Mouse (Mus musculus) myocyte (in vitro differentiated cells): ENCODE results near the gene Kif14. TPM values are rescaled to one million over a fixed set of nuclear protein-coding genes. Genes with fewer than 3 reads are reported as not detected.

Experiments
- H3K27me3 ChIP-seq: one replicate; pipeline ENCODE4 v1.6.1; 2011; ENCODE audit not compliant: control insufficient read depth, insufficient read depth, insufficient read length
- H3K36me3 ChIP-seq: one replicate; pipeline ENCODE4 v1.6.1; 2011; ENCODE audit not compliant: control insufficient read depth, insufficient read depth
- H3K4me2 ChIP-seq: one replicate; pipeline ENCODE4 v1.6.1; 2011; ENCODE audit warnings: low read depth, control low read depth
- H3K4me3 ChIP-seq: one replicate; pipeline ENCODE4 v1.5.1; 2011; ENCODE audit warnings: mild to moderate bottlenecking, control low read depth, moderate library complexity
- H3K79me2 ChIP-seq: one replicate; pipeline ENCODE4 v1.6.1; 2011; ENCODE audit not compliant: control insufficient read depth, insufficient read depth
- H3ac ChIP-seq: one replicate; pipeline ENCODE4 v1.6.1; 2011; ENCODE audit not compliant: control insufficient read depth, insufficient read length
- CEBPB ChIP-seq: IDR thresholded peaks from 2 replicates; pipeline ENCODE4 v1.6.1; 2011; ENCODE audit warnings: mild to moderate bottlenecking, moderate library complexity; ENCODE audit not compliant: poor library complexity, insufficient read depth, severe bottlenecking
- E2F4 ChIP-seq: IDR thresholded peaks from one replicate; pipeline ENCODE4 v1.6.1; 2011; ENCODE audit warnings: mild to moderate bottlenecking, control low read depth, moderate library complexity; ENCODE audit not compliant: insufficient read depth
- MAX ChIP-seq: IDR thresholded peaks from one replicate; pipeline ENCODE4 v1.6.1; 2011; ENCODE audit warnings: low read depth, mild to moderate bottlenecking, control low read depth
- MYOD1 ChIP-seq, 3 experiments: IDR thresholded peaks; one replicate each; pipeline ENCODE4 v1.6.1; 2011; ENCODE audit warnings: control low read depth in 2 of 3, low read depth in 2 of 3, mild to moderate bottlenecking in 2 of 3, moderate library complexity in 1 of 3; ENCODE audit not compliant: insufficient read length in 2 of 3, control insufficient read depth in 1 of 3
- MYOG ChIP-seq, 3 experiments: IDR thresholded peaks; one replicate each; pipeline ENCODE4 v1.6.1; 2011; ENCODE audit warnings: control low read depth in 2 of 3, low read depth in 2 of 3, mild to moderate bottlenecking in 2 of 3; ENCODE audit not compliant: insufficient read length in 2 of 3, control insufficient read depth in 1 of 3, insufficient read depth in 1 of 3
- POLR2A ChIP-seq: IDR thresholded peaks from one replicate; pipeline ENCODE4 v1.6.1; 2011; ENCODE audit warnings: low read depth, mild to moderate bottlenecking, control low read depth, moderate library complexity; ENCODE audit not compliant: insufficient read length
- POLR2AphosphoS2 ChIP-seq: IDR thresholded peaks from one replicate; pipeline ENCODE4 v1.6.1; 2011; ENCODE audit warnings: low read depth, control low read depth; ENCODE audit not compliant: insufficient read length
- REST ChIP-seq: IDR thresholded peaks from one replicate; pipeline ENCODE4 v1.6.1; 2011; ENCODE audit warnings: mild to moderate bottlenecking, control low read depth, moderate library complexity; ENCODE audit not compliant: insufficient read depth, insufficient read length
- SRF ChIP-seq: IDR thresholded peaks from one replicate; pipeline ENCODE4 v1.6.1; 2011; ENCODE audit warnings: low read depth; ENCODE audit not compliant: control insufficient read depth, insufficient read length
- TCF12 ChIP-seq: IDR thresholded peaks from one replicate; pipeline ENCODE4 v1.6.1; 2011; ENCODE audit warnings: mild to moderate bottlenecking, control low read depth; ENCODE audit not compliant: poor library complexity, insufficient read depth, severe bottlenecking
- TCF3 ChIP-seq: IDR thresholded peaks from one replicate; pipeline ENCODE4 v1.6.1; 2011; ENCODE audit warnings: low read depth, control low read depth; ENCODE audit not compliant: insufficient read length
- USF1 ChIP-seq: IDR thresholded peaks from one replicate; pipeline ENCODE4 v1.6.1; 2011; ENCODE audit warnings: low read depth, mild to moderate bottlenecking, control low read depth, moderate library complexity
- polyA plus RNA-seq: library from polyadenylated mRNA; unstranded; fragments of >200 nt; fragmentation: generic; extraction: Trizol; gene quantifications from one replicate; pipeline ENCODE4 v1.2.1, GENCODE M21; 2012; ENCODE audit warnings: missing spikeins

The Kif14 gene
- polyA plus RNA-seq, 1 experiment, result 1.9 TPM

DNA sequence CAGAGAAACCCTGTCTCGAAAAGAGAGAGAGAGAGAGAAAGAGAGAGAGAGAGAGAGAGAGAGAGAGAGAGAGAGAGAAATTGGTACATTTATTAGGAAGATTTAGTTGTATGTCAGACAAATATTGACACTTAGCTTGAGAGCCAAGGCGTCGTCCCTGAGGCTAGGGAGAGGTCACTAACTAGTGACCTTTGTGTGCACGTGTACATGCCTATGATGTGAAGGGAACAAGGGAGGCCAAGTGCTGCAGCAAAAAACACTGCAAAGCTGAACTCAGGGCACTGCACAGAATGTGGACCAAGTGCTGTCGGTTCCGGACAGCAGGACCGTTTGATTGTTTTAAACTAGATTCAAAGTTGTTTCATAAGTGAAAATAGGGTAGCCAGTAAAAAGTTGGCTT lies 25.4 kb upstream of the Kif14 start:
- H3K36me3 ChIP-seq, result no peaks in the 10 kb centered on the region
- H3ac ChIP-seq, result no peak overlapping the region
- no peak overlapping the region for H3K4me3 ChIP-seq
- H3K79me2 ChIP-seq, result no peaks in the 10 kb centered on the region
- no peak overlapping the region for H3K4me2 ChIP-seq
- no peaks in the 10 kb centered on the region for H3K27me3 ChIP-seq
- TF ChIP-seq TCF12 (no peak), CEBPB (no peak), MYOG (IDR thresholded peaks at IDR 0.05; ENCODE audit: control insufficient read depth in 1 of 3, insufficient read depth in 1 of 3, insufficient read length in 2 of 3, low read depth in 2 of 3) (no peak), TCF3 (no peak), SRF (no peak), POLR2AphosphoS2 (no peak), MAX (no peak), USF1 (no peak), POLR2A (no peak), MYOD1 (IDR thresholded peaks at IDR 0.05; ENCODE audit: control insufficient read depth in 1 of 3, insufficient read length in 2 of 3, low read depth in 2 of 3) (no peak), REST (no peak), E2F4 (no peak)

DNA sequence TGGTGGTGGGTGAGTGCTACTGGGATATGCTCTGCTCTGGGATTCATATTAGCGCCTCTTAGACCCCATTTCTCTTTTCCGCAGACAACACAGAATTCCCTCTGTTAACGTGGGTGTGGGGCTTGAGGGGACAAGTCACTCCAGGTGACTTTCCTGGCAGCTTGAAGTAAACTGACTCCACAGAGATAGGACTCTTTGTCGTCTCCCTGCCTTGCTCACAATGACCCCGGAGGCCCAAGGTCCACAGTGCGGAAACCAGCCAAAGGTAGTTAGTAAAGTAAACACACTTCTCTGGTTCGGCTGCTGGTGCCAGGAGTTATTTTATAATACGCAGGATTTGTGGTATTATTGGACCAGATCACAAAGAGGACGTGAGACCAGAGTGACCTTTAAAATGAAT lies 23.3 kb upstream of the Kif14 start:
- no peak overlapping the region for H3K4me2 ChIP-seq
- no peaks in the 10 kb centered on the region for H3K36me3 ChIP-seq
- H3K79me2 ChIP-seq, result no peaks in the 10 kb centered on the region
- no peaks in the 10 kb centered on the region for H3K27me3 ChIP-seq
- H3ac ChIP-seq, result no peak overlapping the region
- H3K4me3 ChIP-seq, result no peak overlapping the region
- TF ChIP-seq TCF3, result no peak
- TF ChIP-seq POLR2AphosphoS2, result no peak
- no peak for TF ChIP-seq E2F4
- TF ChIP-seq SRF, result no peak
- no peak for TF ChIP-seq TCF12
- TF ChIP-seq MAX, result no peak
- no peak for TF ChIP-seq USF1
- no peak for TF ChIP-seq REST
- TF ChIP-seq POLR2A, result no peak
- TF ChIP-seq MYOG (IDR thresholded peaks at IDR 0.05; ENCODE audit: control insufficient read depth in 1 of 3, insufficient read depth in 1 of 3, insufficient read length in 2 of 3, low read depth in 2 of 3), result no peak
- TF ChIP-seq MYOD1 (IDR thresholded peaks at IDR 0.05; ENCODE audit: control insufficient read depth in 1 of 3, insufficient read length in 2 of 3, low read depth in 2 of 3), result no peak
- TF ChIP-seq CEBPB, result no peak

DNA sequence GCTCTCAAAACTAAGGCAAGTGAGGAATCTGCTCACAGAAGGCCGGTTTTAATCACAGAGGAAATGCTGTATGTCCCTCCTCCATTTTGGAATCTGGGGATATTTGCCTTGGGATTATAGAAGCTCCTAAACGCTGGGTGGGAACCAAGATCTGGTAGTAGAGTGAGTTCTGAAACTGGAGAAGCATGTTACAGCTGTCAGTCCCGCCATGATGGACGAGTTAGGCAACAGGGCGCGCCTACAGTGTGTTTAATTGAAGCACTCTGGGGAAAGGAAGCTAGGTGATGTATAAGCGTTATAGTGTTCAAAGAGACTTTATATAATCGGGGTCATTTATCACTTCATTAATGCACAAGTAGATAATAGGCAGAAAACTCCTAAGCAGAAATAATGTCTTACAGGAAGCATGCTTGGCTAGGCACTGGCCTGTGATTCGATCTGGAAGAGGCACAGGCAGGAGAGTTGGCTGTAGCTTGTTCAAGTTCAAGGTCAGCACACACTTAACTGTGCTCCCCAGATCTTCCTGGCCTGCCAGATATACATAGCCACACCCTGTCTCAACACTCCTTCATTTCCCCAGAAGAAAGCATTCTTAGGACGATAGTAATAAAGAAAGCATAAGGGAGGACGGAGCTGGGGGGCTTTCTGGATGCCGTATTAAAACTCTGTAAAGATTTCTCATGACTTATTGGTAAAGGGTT lies 21.4 kb upstream of the Kif14 start:
- Histone ChIP-seq H3K4me2 (no peak overlapping the region), H3K27me3 (no peaks in the 10 kb centered on the region), H3ac (no peak overlapping the region), H3K79me2 (no peaks in the 10 kb centered on the region), H3K4me3 (no peak overlapping the region), H3K36me3 (no peaks in the 10 kb centered on the region)
- TF ChIP-seq TCF3, result no peak
- no peak for TF ChIP-seq REST
- no peak for TF ChIP-seq E2F4
- TF ChIP-seq MYOD1 (IDR thresholded peaks at IDR 0.05; ENCODE audit: control insufficient read depth in 1 of 3, insufficient read length in 2 of 3, low read depth in 2 of 3), result no peak
- TF ChIP-seq POLR2AphosphoS2, result no peak
- no peak for TF ChIP-seq POLR2A

DNA sequence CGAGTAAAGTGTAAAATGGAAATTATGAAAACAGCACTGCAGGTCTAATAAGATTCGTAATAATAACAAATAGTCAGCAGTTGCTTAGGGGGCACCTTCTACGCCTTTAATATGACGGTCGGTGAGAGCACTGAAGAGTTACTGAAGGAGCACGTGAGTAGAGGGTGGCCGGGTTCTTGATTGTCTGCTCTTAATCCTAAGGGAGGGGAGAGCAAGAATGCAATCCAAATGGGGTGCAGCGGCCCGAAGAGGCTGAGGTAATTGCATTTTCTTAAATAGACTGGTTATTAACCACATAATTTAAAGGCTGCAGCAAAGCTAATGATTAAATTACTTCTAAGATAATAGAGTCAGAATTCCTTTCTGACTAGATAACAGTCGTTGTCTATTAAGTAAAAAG lies 19.2 kb upstream of the Kif14 start:
- Histone ChIP-seq H3ac (no peak overlapping the region), H3K4me2 (no peak overlapping the region), H3K79me2 (no peaks in the 10 kb centered on the region), H3K36me3 (no peaks in the 10 kb centered on the region), H3K4me3 (no peak overlapping the region), H3K27me3 (no peaks in the 10 kb centered on the region)
- TF ChIP-seq MAX (no peak), CEBPB (no peak), POLR2AphosphoS2 (no peak), REST (no peak)

DNA sequence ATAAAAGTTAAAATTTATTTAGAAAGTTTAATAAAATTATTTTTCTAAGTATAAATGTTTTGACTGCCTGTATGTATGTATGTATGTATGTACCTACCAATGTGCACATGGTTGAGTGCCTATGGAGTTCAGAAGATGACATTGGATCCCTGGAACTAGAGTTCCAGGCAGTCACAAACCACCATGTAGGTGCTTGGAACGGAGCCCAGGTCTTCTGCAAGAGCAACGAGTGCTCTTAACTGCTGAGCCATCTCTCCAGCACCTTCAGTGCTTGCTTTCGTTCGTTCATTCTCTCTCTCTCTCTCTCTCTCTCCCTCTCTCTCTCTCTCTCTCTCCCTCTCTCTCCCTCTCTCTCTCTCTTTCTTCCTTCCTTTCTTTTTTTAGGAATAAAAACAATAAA lies 18.8 kb upstream of the Kif14 start:
- Histone ChIP-seq H3K36me3 (no peaks in the 10 kb centered on the region), H3K27me3 (no peaks in the 10 kb centered on the region), H3K4me3 (no peak overlapping the region), H3ac (no peak overlapping the region), H3K79me2 (no peaks in the 10 kb centered on the region), H3K4me2 (no peak overlapping the region)
- TF ChIP-seq POLR2AphosphoS2, result no peak
- TF ChIP-seq TCF12, result no peak
- TF ChIP-seq TCF3, result no peak
- TF ChIP-seq SRF, result no peak
- TF ChIP-seq USF1, result no peak
- no peak for TF ChIP-seq CEBPB
